8 mouse cellular contexts compared by ENCODE assay signal in genomic region chr12:24572421-24573274, GRCm38 (mm10). TPM values are rescaled to one million over a fixed set of nuclear protein-coding genes. Genes with fewer than 3 reads are reported as not detected.
DNase-seq lines count a peak whose midpoint lies in the region; ATAC-seq and TF ChIP-seq lines count a peak whose summit lies in the region.

No protein-coding gene starts in this region.

- H3K4me2 ChIP-seq in embryonic facial prominence, embryonic 13.5 days: peak overlapping the region; percentile 71
- peak overlapping the region; percentile 84 for H3K4me2 ChIP-seq in kidney, postnatal 0 days (ENCODE audit: low read length)
- peak overlapping the region; percentile 74 for H3K4me2 ChIP-seq in neural tube, embryonic 13.5 days

- H3K9ac ChIP-seq in embryonic facial prominence, embryonic 13.5 days: peak overlapping the region; percentile 62
- peak overlapping the region; percentile 65 for H3K9ac ChIP-seq in kidney, postnatal 0 days (ENCODE audit: low read depth, low read length)
- H3K9ac ChIP-seq in neural tube, embryonic 13.5 days: peak overlapping the region; percentile 75

- peaks cover 18% of the 10 kb centered on the region for H3K36me3 ChIP-seq in heart, embryonic 10.5 days
- H3K36me3 ChIP-seq in embryonic facial prominence, embryonic 13.5 days: no peaks in the 10 kb centered on the region
- no peaks in the 10 kb centered on the region for H3K36me3 ChIP-seq in kidney, postnatal 0 days (ENCODE audit: insufficient read depth, low read length)
- H3K36me3 ChIP-seq in neural tube, embryonic 13.5 days: no peaks in the 10 kb centered on the region

- H3K27me3 ChIP-seq in heart, embryonic 10.5 days (ENCODE audit: insufficient read depth, poor library complexity, severe bottlenecking): peaks cover 23% of the 10 kb centered on the region
- peaks cover 39% of the 10 kb centered on the region for H3K27me3 ChIP-seq in embryonic facial prominence, embryonic 13.5 days
- no peaks in the 10 kb centered on the region; the same call in 1 of the 2 replicates for H3K27me3 ChIP-seq in kidney, postnatal 0 days (ENCODE audit: insufficient read depth, low read length)
- peaks cover 41% of the 10 kb centered on the region for H3K27me3 ChIP-seq in neural tube, embryonic 13.5 days

- ATAC-seq in embryonic facial prominence, embryonic 13.5 days (ENCODE audit: insufficient number of reproducible peaks, insufficient read depth, low FRiP score, low TSS enrichment, low read depth): no peak
- peak; percentile 17 for ATAC-seq in kidney, postnatal 0 days (replicated peaks; ENCODE audit: low FRiP score, low read depth)
- peak; percentile 68 for ATAC-seq in neural tube, embryonic 13.5 days (ENCODE audit: low read depth)

- no peaks in the 10 kb centered on the region for H3K9me3 ChIP-seq in heart, embryonic 10.5 days
- no peaks in the 10 kb centered on the region for H3K9me3 ChIP-seq in embryonic facial prominence, embryonic 13.5 days
- no peaks in the 10 kb centered on the region for H3K9me3 ChIP-seq in kidney, postnatal 0 days (replicated peaks; ENCODE audit: low read length)
- H3K9me3 ChIP-seq in neural tube, embryonic 13.5 days: no peaks in the 10 kb centered on the region

- no peak for TF ChIP-seq CTCF in kidney, postnatal 0 days (IDR thresholded peaks at IDR 0.05; ENCODE audit: low read depth)

- H3K4me3 ChIP-seq in heart, embryonic 10.5 days: peak overlapping the region; percentile 88
- H3K4me3 ChIP-seq in embryonic facial prominence, embryonic 13.5 days: peak overlapping the region; percentile 63
- peak overlapping the region; percentile 59 for H3K4me3 ChIP-seq in kidney, postnatal 0 days (replicated peaks; ENCODE audit: low read depth, low read length)
- peak overlapping the region; percentile 62 for H3K4me3 ChIP-seq in neural tube, embryonic 13.5 days

- peak overlapping the region; percentile 89 for H3K27ac ChIP-seq in heart, embryonic 10.5 days
- no peak overlapping the region for H3K27ac ChIP-seq in embryonic facial prominence, embryonic 13.5 days
- H3K27ac ChIP-seq in kidney, postnatal 0 days: no peak overlapping the region
- no peak overlapping the region for H3K27ac ChIP-seq in neural tube, embryonic 13.5 days (replicated peaks)

- WGBS in heart, embryonic 10.5 days: 5% methylated on average over 48 of the region's 48 CpGs
- WGBS in embryonic facial prominence, embryonic 13.5 days: 6% methylated on average over 44 of the region's 48 CpGs
- 4% methylated on average over 44 of the region's 48 CpGs for WGBS in kidney, postnatal 0 days
- 5% methylated on average over 45 of the region's 48 CpGs for WGBS in neural tube, embryonic 13.5 days

- DNase-seq in heart, embryonic 10.5 days (ENCODE audit: low spot score): peak; percentile 82
- DNase-seq in heart, postnatal 4 days: no peak
- peak; percentile 20 for DNase-seq in CD4-positive helper T cell, adult 2 months (ENCODE audit: low read depth, low spot score)
- DNase-seq in kidney, postnatal 0 days (ENCODE audit: low spot score): no peak
- DNase-seq in thymus, postnatal 14 days: no peak
- no peak for DNase-seq in layer of hippocampus, postnatal 10 days (ENCODE audit: low spot score in 2 of 2)

- peaks cover 20% of the 10 kb centered on the region for H3K4me1 ChIP-seq in heart, embryonic 10.5 days
- H3K4me1 ChIP-seq in embryonic facial prominence, embryonic 13.5 days: peaks cover 11% of the 10 kb centered on the region; the same call in 1 of the 2 replicates
- peaks cover 8% of the 10 kb centered on the region; the same call in 1 of the 2 replicates for H3K4me1 ChIP-seq in kidney, postnatal 0 days (replicated peaks; ENCODE audit: insufficient read depth, low read length)
- peaks cover 9% of the 10 kb centered on the region for H3K4me1 ChIP-seq in neural tube, embryonic 13.5 days (replicated peaks)

RNA-seq across cellular contexts. Expression of gene Grhl1, which starts 0.6 kb away (rescaled TPM):
- polyA plus RNA-seq in heart, embryonic 10.5 days (2016; fragmentation: Nextera tagmentation; extraction: Ambion mirVana): 4.1 and 5.1 TPM in 2 replicates
- 1 to 10 TPM in 1 of 2 experiments, under 1 TPM in 1; 0.93 to 1.4 TPM for total RNA-seq in heart, postnatal 4 days (2021)
- polyA plus RNA-seq in embryonic facial prominence, embryonic 13.5 days (2015; fragmentation: Nextera tagmentation; extraction: Ambion mirVana): 9.0 and 10.1 TPM in 2 replicates
- 2.3 and 2.8 TPM in 2 replicates for polyA plus RNA-seq in kidney, postnatal 0 days (2015; fragmentation: Nextera tagmentation; extraction: Ambion mirVana)
- polyA plus RNA-seq in neural tube, embryonic 13.5 days (2015; fragmentation: Nextera tagmentation; extraction: Ambion mirVana): 0.15 and 0.36 TPM in 2 replicates
- total RNA-seq in layer of hippocampus, postnatal 10 days (2021): 10 to 100 TPM; 16.4 to 17.2 TPM

Comparison
In these comparisons a context has a peak if more than half of its experiments do, and no peak if none do; other contexts are left out.
1. DNase-seq: peak in heart, embryonic 10.5 days (single experiment) and CD4-positive helper T cell, adult 2 months (single experiment); none in heart, postnatal 4 days (single experiment), kidney, postnatal 0 days (single experiment), thymus, postnatal 14 days (single experiment) and layer of hippocampus, postnatal 10 days (0 of 2).
2. Peak in every context shown above with its lines, with median percentiles within 50 percentile points of each other: H3K4me3 ChIP-seq, H3K4me2 ChIP-seq and H3K9ac ChIP-seq.